In genomic region chr6:136535176-136535575, GRCm38 (mm10) we compare ENCODE assay signal across 13 mouse cellular contexts. TPM values are rescaled to one million over a fixed set of nuclear protein-coding genes. Genes with fewer than 3 reads are reported as not detected.
DNase-seq lines count a peak whose midpoint lies in the region; ATAC-seq and TF ChIP-seq lines count a peak whose summit lies in the region.
"Had no signal": no experiment of that assay in that cellular context is flagged by ENCODE, and none has a peak within 500 bp of the region (broad histone marks: within the 10 kb centered on the region; RNA-seq: fewer than 3 reads in every experiment).

No protein-coding gene starts in this region.

- no peak for TF ChIP-seq CTCF in midbrain, postnatal 0 days (IDR thresholded peaks at IDR 0.05)

- H3K9me3 ChIP-seq in heart, embryonic 10.5 days = no peaks in the 10 kb centered on the region
- no peaks in the 10 kb centered on the region for H3K9me3 ChIP-seq in lung, embryonic 15.5 days
- 0 out of 2 replicates have a peak, but pooled peaks cover 2% of the 10 kb centered on the region for H3K9me3 ChIP-seq in heart, embryonic 16.5 days (replicated peaks; ENCODE audit: control insufficient read depth, low read length)
- no peaks in the 10 kb centered on the region for H3K9me3 ChIP-seq in midbrain, postnatal 0 days (ENCODE audit: low read length)
- H3K9me3 ChIP-seq: embryonic facial prominence, embryonic 13.5 days had no signal

- ATAC-seq in lung, embryonic 15.5 days (ENCODE audit: borderline replicate concordance, extremely low read depth, low FRiP score, low TSS enrichment) = no peak
- no peak for ATAC-seq in heart, embryonic 16.5 days (replicated peaks; ENCODE audit: extremely low read depth, insufficient read depth, low FRiP score)
- no peak for ATAC-seq in midbrain, postnatal 0 days (ENCODE audit: low FRiP score)

- H3K4me2 ChIP-seq in lung, embryonic 15.5 days = peak overlapping the region; percentile 10; the same call in 1 of the 2 replicates
- peak overlapping the region; percentile 47 for H3K4me2 ChIP-seq in heart, embryonic 16.5 days (ENCODE audit: low read depth, low read length)
- peak overlapping the region; percentile 23 for H3K4me2 ChIP-seq in midbrain, postnatal 0 days (ENCODE audit: low read depth, low read length, poor library complexity, severe bottlenecking)
- H3K4me2 ChIP-seq: embryonic facial prominence, embryonic 13.5 days had no signal

- H3K4me1 ChIP-seq in heart, embryonic 10.5 days = peaks cover 37% of the 10 kb centered on the region
- peaks cover 29% of the 10 kb centered on the region for H3K4me1 ChIP-seq in lung, embryonic 15.5 days
- peaks cover 28% of the 10 kb centered on the region for H3K4me1 ChIP-seq in heart, embryonic 16.5 days (ENCODE audit: control insufficient read depth, insufficient read depth, low read length)
- peaks cover 11% of the 10 kb centered on the region; the same call in 1 of the 2 replicates for H3K4me1 ChIP-seq in midbrain, postnatal 0 days (ENCODE audit: insufficient read depth, low read length)

- intact Hi-C loops in left cerebral cortex, postnatal 4 days (cut with DNase I) = no loop called here

- no peaks in the 10 kb centered on the region for H3K27me3 ChIP-seq in heart, embryonic 10.5 days (ENCODE audit: insufficient read depth, poor library complexity, severe bottlenecking)
- H3K27me3 ChIP-seq in lung, embryonic 15.5 days = no peaks in the 10 kb centered on the region
- H3K27me3 ChIP-seq in heart, embryonic 16.5 days (ENCODE audit: control insufficient read depth, insufficient read depth, low read length) = no peaks in the 10 kb centered on the region
- no peaks in the 10 kb centered on the region for H3K27me3 ChIP-seq in midbrain, postnatal 0 days (ENCODE audit: insufficient read depth, low read length)
- H3K27me3 ChIP-seq: embryonic facial prominence, embryonic 13.5 days had no signal

- whole genome bisulfite sequencing in heart, embryonic 10.5 days = 37% methylated on average over 5 of the region's 5 CpGs
- 39% methylated on average over 5 of the region's 5 CpGs for WGBS in lung, embryonic 15.5 days
- WGBS in heart, embryonic 16.5 days = 34% methylated on average over 5 of the region's 5 CpGs
- WGBS in midbrain, postnatal 0 days = 40% methylated on average over 5 of the region's 5 CpGs

- DNase-seq in heart, embryonic 10.5 days (ENCODE audit: low spot score) = no peak
- DNase-seq in heart, adult 8-10 months (ENCODE audit: low spot score) = no peak
- DNase-seq in lung, adult 18-20 months = no peak
- DNase-seq in midbrain, postnatal 0 days (ENCODE audit: low spot score) = no peak
- DNase-seq in gastrocnemius, adult 18-20 months (ENCODE audit: low spot score) = no peak
- DNase-seq in left cerebral cortex, postnatal 4 days = no peak
- DNase-seq: adrenal gland, postnatal 25 days; cerebellum, adult 11-12 months; kidney, adult 18-20 months; lung, postnatal 14 days had no signal

- peak overlapping the region; percentile 75; the same call in 1 of the 2 replicates for H3K27ac ChIP-seq in heart, embryonic 10.5 days
- H3K27ac ChIP-seq in lung, embryonic 15.5 days = no peak overlapping the region
- peak overlapping the region; percentile 59 for H3K27ac ChIP-seq in heart, embryonic 16.5 days (ENCODE audit: low read length)
- no peak overlapping the region for H3K27ac ChIP-seq in midbrain, postnatal 0 days (ENCODE audit: low read depth, low read length)
- H3K27ac ChIP-seq: embryonic facial prominence, embryonic 13.5 days had no signal

- H3K4me3 ChIP-seq in heart, embryonic 10.5 days = 0 out of 2 replicates have a peak overlapping the region, but pooled peaks have one; percentile 12
- no peak overlapping the region for H3K4me3 ChIP-seq in lung, embryonic 15.5 days
- 0 out of 2 replicates have a peak overlapping the region, but pooled peaks have one; percentile 10 for H3K4me3 ChIP-seq in heart, embryonic 16.5 days (ENCODE audit: low read length)
- no peak overlapping the region for H3K4me3 ChIP-seq in midbrain, postnatal 0 days (ENCODE audit: low read depth, low read length)
- H3K4me3 ChIP-seq: embryonic facial prominence, embryonic 13.5 days had no signal

- H3K9ac ChIP-seq in lung, embryonic 15.5 days = no peak overlapping the region
- peak overlapping the region; percentile 49; the same call in 1 of the 2 replicates for H3K9ac ChIP-seq in heart, embryonic 16.5 days (ENCODE audit: low read length)
- H3K9ac ChIP-seq in midbrain, postnatal 0 days (replicated peaks; ENCODE audit: low read length, poor library complexity, severe bottlenecking) = 0 out of 2 replicates have a peak overlapping the region, but pooled peaks have one; percentile 8
- H3K9ac ChIP-seq: embryonic facial prominence, embryonic 13.5 days had no signal

- H3K36me3 ChIP-seq in heart, embryonic 10.5 days = peaks cover 20% of the 10 kb centered on the region
- peaks cover 21% of the 10 kb centered on the region; the same call in 1 of the 2 replicates for H3K36me3 ChIP-seq in lung, embryonic 15.5 days
- H3K36me3 ChIP-seq in heart, embryonic 16.5 days (ENCODE audit: control insufficient read depth, insufficient read depth) = peaks cover 21% of the 10 kb centered on the region
- H3K36me3 ChIP-seq in midbrain, postnatal 0 days (ENCODE audit: insufficient read depth, low read length) = no peaks in the 10 kb centered on the region

RNA-seq across cellular contexts. Expression of gene Atf7ip, which starts 29.2 kb away (rescaled TPM):
- 37.7 and 42.4 TPM in 2 replicates for polyA plus RNA-seq in heart, embryonic 10.5 days (2016; fragmentation: Nextera tagmentation; extraction: Ambion mirVana)
- 10 to 100 TPM; 68.3 to 94.1 (median 76.8) TPM for total RNA-seq in heart, adult 8-10 months (2022)
- polyA plus RNA-seq in lung, embryonic 15.5 days (2015; fragmentation: Nextera tagmentation; extraction: Ambion mirVana) = 36.8 and 44.9 TPM in 2 replicates
- polyA plus RNA-seq in heart, embryonic 16.5 days (2015; fragmentation: Nextera tagmentation; extraction: Ambion mirVana) = 27.9 and 31.4 TPM in 2 replicates
- 43.1 and 55.2 TPM in 2 replicates for total RNA-seq in midbrain, postnatal 0 days (2014; rRNA removed)
- 18.9 and 28.7 TPM in 2 replicates for polyA plus RNA-seq in midbrain, postnatal 0 days (2015; fragmentation: Nextera tagmentation; extraction: Ambion mirVana)
- 10 to 100 TPM; 40.0 to 42.4 TPM for total RNA-seq in gastrocnemius, adult 18-20 months (2021)
- 100 to 1,000 TPM; 142 TPM for total RNA-seq in left cerebral cortex, postnatal 4 days (2021)

Comparison
In these comparisons a context has a peak if more than half of its experiments do, and no peak if none do; other contexts are left out.
1. H3K27ac ChIP-seq: peak in heart, embryonic 10.5 days (single experiment) and heart, embryonic 16.5 days (single experiment); none in lung, embryonic 15.5 days (single experiment) and midbrain, postnatal 0 days (single experiment).
2. H3K4me3 ChIP-seq: peak in heart, embryonic 10.5 days (single experiment) and heart, embryonic 16.5 days (single experiment); none in lung, embryonic 15.5 days (single experiment) and midbrain, postnatal 0 days (single experiment).
3. Peak in every context shown above with its lines, with median percentiles within 50 percentile points of each other: H3K4me2 ChIP-seq.